Mouse (Mus musculus): ENCODE measurements at regions not wholly inside any gene's neighbourhood (a gene's known extent, or its start where the extent isn't known, plus 50 kb on each side); places are given as distances from the start of the nearest gene placed in this dataset.

DNA sequence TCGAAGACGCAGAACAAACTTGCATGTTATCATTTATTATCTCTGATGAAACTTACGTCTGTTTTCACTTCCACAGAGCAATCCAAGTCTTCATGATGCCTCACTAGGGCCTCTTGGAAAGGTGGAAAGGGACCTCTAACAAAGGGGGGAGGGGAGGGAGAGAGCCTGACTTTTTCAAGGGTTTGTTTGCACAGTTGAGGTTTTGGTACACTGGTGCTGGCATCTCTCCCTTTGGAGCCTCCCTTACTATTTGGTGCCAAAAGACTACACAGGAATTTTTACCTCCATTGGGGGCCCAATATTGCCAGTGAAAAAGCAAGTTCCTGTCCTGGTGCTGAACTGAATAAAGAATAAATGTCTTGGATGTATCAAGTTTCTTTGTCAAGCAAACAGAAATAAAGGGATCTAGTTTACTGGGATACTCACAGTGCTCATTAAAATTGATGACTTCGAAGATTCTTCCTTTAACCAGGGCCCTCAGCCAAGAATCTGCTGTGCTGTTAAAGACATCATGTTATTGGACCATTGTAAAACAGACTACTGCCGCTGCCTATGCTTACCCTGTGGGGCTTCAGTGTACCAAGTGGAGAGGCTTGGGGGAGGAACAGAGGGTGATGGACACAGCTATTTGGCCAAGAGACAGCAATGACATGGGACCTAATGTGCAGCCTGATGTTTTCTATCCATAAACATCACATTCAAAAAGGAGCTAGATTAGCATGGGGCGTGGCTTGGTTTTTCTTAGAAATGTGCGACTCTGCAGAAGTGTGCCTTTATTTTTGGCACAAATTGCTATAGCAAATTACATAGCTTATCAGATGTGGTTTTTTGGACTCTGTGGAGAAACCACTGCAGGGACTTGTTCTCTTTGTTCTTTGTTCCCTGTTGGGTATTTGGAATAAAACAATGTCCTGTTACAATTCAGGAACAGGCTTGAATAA lies 160.3 kb upstream of the Cited2 start:
- Histone ChIP-seq H3K9me3 (replicated peaks; ENCODE audit: control insufficient read depth, low read length) (no peaks in the 10 kb centered on the region), H3K27ac (ENCODE audit: low read length) (no peak overlapping the region; the same call in none of the 2 replicates), H3K4me3 (replicated peaks; ENCODE audit: low read length) (no peak overlapping the region), H3K4me2 (ENCODE audit: low read depth, low read length) (no peak overlapping the region), H3K9ac (ENCODE audit: low read length) (no peak overlapping the region), H3K36me3 (ENCODE audit: control insufficient read depth, insufficient read depth, low read length) (no peaks in the 10 kb centered on the region), H3K4me1 (ENCODE audit: control insufficient read depth, insufficient read depth, low read length) (peaks cover 21% of the 10 kb centered on the region; the same call in 1 of the 2 replicates), H3K27me3 (ENCODE audit: control insufficient read depth, insufficient read depth, low read length) (no peaks in the 10 kb centered on the region)
- WGBS: 43% methylated on average over 7 of the region's 7 CpGs
- ATAC-seq (ENCODE audit: insufficient read depth, low FRiP score): peak; percentile 49

DNA sequence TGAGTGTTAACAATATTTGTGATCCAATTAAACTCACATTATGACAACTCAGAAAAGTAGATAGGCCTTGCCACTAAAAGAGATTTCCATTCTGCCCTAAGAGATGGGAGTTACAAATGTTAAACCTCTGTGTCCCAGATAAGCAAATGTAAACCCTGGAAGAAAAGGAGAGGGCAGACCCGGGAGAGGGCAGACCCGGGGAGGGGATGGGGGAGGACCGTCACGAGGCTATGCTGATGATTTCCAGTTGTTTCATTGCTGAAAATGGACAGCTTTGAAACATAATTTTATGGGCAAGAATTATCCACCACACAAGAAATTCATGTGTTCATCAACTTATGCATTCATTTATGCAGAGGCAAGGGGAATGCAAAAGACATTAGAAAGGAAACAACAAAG lies 159.7 kb upstream of the Cited2 start:
- H3K27ac ChIP-seq (ENCODE audit: low read length): no peak overlapping the region
- H3K36me3 ChIP-seq (ENCODE audit: control insufficient read depth, insufficient read depth, low read length): no peaks in the 10 kb centered on the region
- no peak for ATAC-seq (ENCODE audit: insufficient read depth, low FRiP score)
- no peaks in the 10 kb centered on the region for H3K27me3 ChIP-seq (ENCODE audit: control insufficient read depth, insufficient read depth, low read length)
- no peak overlapping the region for H3K9ac ChIP-seq (ENCODE audit: low read length)
- 25% methylated on average over 4 of the region's 4 CpGs for whole genome bisulfite sequencing
- peaks cover 21% of the 10 kb centered on the region; the same call in 1 of the 2 replicates for H3K4me1 ChIP-seq (ENCODE audit: control insufficient read depth, insufficient read depth, low read length)
- no peak overlapping the region for H3K4me2 ChIP-seq (ENCODE audit: low read depth, low read length)
- no peak overlapping the region for H3K4me3 ChIP-seq (replicated peaks; ENCODE audit: low read length)
- H3K9me3 ChIP-seq (replicated peaks; ENCODE audit: control insufficient read depth, low read length): no peaks in the 10 kb centered on the region

- whole genome bisulfite sequencing: 71% methylated on average over 6 of the region's 6 CpGs
- Histone ChIP-seq H3K4me2 (ENCODE audit: low read depth, low read length) (no peak overlapping the region), H3K27ac (ENCODE audit: low read length) (no peak overlapping the region), H3K27me3 (ENCODE audit: control insufficient read depth, insufficient read depth, low read length) (no peaks in the 10 kb centered on the region), H3K4me1 (ENCODE audit: control insufficient read depth, insufficient read depth, low read length) (peaks cover 21% of the 10 kb centered on the region; the same call in 1 of the 2 replicates), H3K4me3 (replicated peaks; ENCODE audit: low read length) (no peak overlapping the region), H3K9me3 (replicated peaks; ENCODE audit: control insufficient read depth, low read length) (no peaks in the 10 kb centered on the region), H3K36me3 (ENCODE audit: control insufficient read depth, insufficient read depth, low read length) (no peaks in the 10 kb centered on the region), H3K9ac (ENCODE audit: low read length) (no peak overlapping the region)
- ATAC-seq (ENCODE audit: insufficient read depth, low FRiP score): no peak
Observed at GRCm38 (mm10) chr10:17564895-17565620, 158.0 kb upstream of the Cited2 start.

GRCm38 (mm10) chr10:17566975-17567374 lies 156.0 kb upstream of the Cited2 start:
- ATAC-seq (ENCODE audit: insufficient read depth, low FRiP score): no peak
- H3K4me2 ChIP-seq (ENCODE audit: low read depth, low read length): no peak overlapping the region
- no peak overlapping the region for H3K9ac ChIP-seq (ENCODE audit: low read length)
- no peaks in the 10 kb centered on the region for H3K27me3 ChIP-seq (ENCODE audit: control insufficient read depth, insufficient read depth, low read length)
- H3K4me3 ChIP-seq (replicated peaks; ENCODE audit: low read length): no peak overlapping the region
- H3K27ac ChIP-seq (ENCODE audit: low read length): no peak overlapping the region
- 83% methylated on average over 5 of the region's 5 CpGs for WGBS
- no peaks in the 10 kb centered on the region for H3K9me3 ChIP-seq (replicated peaks; ENCODE audit: control insufficient read depth, low read length)
- H3K4me1 ChIP-seq (ENCODE audit: control insufficient read depth, insufficient read depth, low read length): peaks cover 10% of the 10 kb centered on the region; the same call in 1 of the 2 replicates
- no peaks in the 10 kb centered on the region for H3K36me3 ChIP-seq (ENCODE audit: control insufficient read depth, insufficient read depth, low read length)

DNA sequence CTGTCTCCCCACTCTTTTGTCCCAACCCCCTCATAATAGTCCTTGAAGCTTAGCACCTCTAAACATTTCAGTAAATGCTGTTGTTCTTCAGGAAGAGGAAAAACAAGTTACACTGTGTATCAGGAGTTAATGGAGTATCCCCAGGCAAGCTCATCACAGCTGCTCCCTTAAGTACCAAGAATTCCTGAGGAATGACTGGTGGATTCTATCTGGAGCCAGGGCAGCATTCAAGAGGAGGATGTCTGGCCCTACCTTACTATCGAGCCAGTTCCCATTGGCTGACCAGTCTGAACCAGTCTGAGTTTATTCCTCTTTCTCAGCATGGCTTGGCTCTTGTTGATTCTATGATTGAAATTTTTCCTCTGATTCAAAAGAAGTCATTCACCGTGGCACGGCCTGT lies 155.4 kb upstream of the Cited2 start:
- H3K27me3 ChIP-seq (ENCODE audit: control insufficient read depth, insufficient read depth, low read length): no peaks in the 10 kb centered on the region
- no peak overlapping the region for H3K27ac ChIP-seq (ENCODE audit: low read length)
- 83% methylated on average over 3 of the region's 3 CpGs for WGBS
- no peaks in the 10 kb centered on the region for H3K9me3 ChIP-seq (replicated peaks; ENCODE audit: control insufficient read depth, low read length)
- H3K4me1 ChIP-seq (ENCODE audit: control insufficient read depth, insufficient read depth, low read length): peaks cover 4% of the 10 kb centered on the region; the same call in 1 of the 2 replicates
- no peak overlapping the region for H3K9ac ChIP-seq (ENCODE audit: low read length)
- no peak overlapping the region for H3K4me3 ChIP-seq (replicated peaks; ENCODE audit: low read length)
- no peaks in the 10 kb centered on the region for H3K36me3 ChIP-seq (ENCODE audit: control insufficient read depth, insufficient read depth, low read length)
- no peak for ATAC-seq (ENCODE audit: insufficient read depth, low FRiP score)
- H3K4me2 ChIP-seq (ENCODE audit: low read depth, low read length): no peak overlapping the region

- no peaks in the 10 kb centered on the region for H3K27me3 ChIP-seq (ENCODE audit: control insufficient read depth, insufficient read depth, low read length)
- H3K36me3 ChIP-seq (ENCODE audit: control insufficient read depth, insufficient read depth, low read length): no peaks in the 10 kb centered on the region
- H3K9me3 ChIP-seq (replicated peaks; ENCODE audit: control insufficient read depth, low read length): no peaks in the 10 kb centered on the region
- no peak overlapping the region for H3K4me3 ChIP-seq (replicated peaks; ENCODE audit: low read length)
- no peak overlapping the region for H3K9ac ChIP-seq (ENCODE audit: low read length)
- H3K27ac ChIP-seq (ENCODE audit: low read length): peak overlapping the region; percentile 75
- H3K4me1 ChIP-seq (ENCODE audit: control insufficient read depth, insufficient read depth, low read length): no peaks in the 10 kb centered on the region
- WGBS: 58% methylated on average over 6 of the region's 6 CpGs
- H3K4me2 ChIP-seq (ENCODE audit: low read depth, low read length): no peak overlapping the region
- peak; percentile 88 for ATAC-seq (ENCODE audit: insufficient read depth, low FRiP score)
Observed at GRCm38 (mm10) chr10:17569577-17570113, 153.4 kb upstream of the Cited2 start.

DNA sequence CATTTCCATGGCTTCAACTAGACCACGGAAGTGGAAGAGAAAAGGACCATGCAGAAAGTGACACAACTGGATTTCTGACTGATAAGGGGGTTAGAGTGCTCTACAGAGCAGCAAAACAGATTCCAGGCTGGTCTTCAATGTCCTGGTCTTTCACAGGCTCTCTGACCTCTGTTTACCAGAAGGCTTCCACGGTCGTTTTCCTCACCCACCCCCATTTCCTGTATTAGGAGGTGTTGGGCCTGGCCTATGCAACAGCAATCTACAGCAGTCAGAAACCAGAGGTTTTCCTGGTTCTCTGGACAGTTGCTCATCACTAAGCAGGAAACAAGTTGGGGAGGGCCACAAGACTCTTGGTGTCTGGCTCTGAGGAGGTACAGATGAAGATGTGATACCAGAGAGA lies 148.1 kb upstream of the Cited2 start:
- no peaks in the 10 kb centered on the region for H3K36me3 ChIP-seq (ENCODE audit: control insufficient read depth, insufficient read depth, low read length)
- H3K4me1 ChIP-seq (ENCODE audit: control insufficient read depth, insufficient read depth, low read length): peaks cover 11% of the 10 kb centered on the region; the same call in 1 of the 2 replicates
- no peaks in the 10 kb centered on the region for H3K9me3 ChIP-seq (replicated peaks; ENCODE audit: control insufficient read depth, low read length)
- H3K27ac ChIP-seq (ENCODE audit: low read length): peak overlapping the region; percentile 90
- no peak for ATAC-seq (ENCODE audit: insufficient read depth, low FRiP score)
- H3K9ac ChIP-seq (ENCODE audit: low read length): no peak overlapping the region
- no peak overlapping the region for H3K4me3 ChIP-seq (replicated peaks; ENCODE audit: low read length)
- H3K27me3 ChIP-seq (ENCODE audit: control insufficient read depth, insufficient read depth, low read length): no peaks in the 10 kb centered on the region
- 25% methylated on average over 3 of the region's 3 CpGs for WGBS
- no peak overlapping the region for H3K4me2 ChIP-seq (ENCODE audit: low read depth, low read length)

GRCm38 (mm10) chr10:17575448-17576332 lies 147.3 kb upstream of the Cited2 start:
- no peak overlapping the region; the same call in 1 of the 2 replicates for H3K4me2 ChIP-seq (ENCODE audit: low read depth, low read length)
- H3K27ac ChIP-seq (ENCODE audit: low read length): peak overlapping the region; percentile 90
- WGBS: 53% methylated on average over 10 of the region's 10 CpGs
- H3K4me1 ChIP-seq (ENCODE audit: control insufficient read depth, insufficient read depth, low read length): peaks cover 11% of the 10 kb centered on the region; the same call in 1 of the 2 replicates
- no peak overlapping the region for H3K4me3 ChIP-seq (replicated peaks; ENCODE audit: low read length)
- peak; percentile 90 for ATAC-seq (ENCODE audit: insufficient read depth, low FRiP score)
- H3K36me3 ChIP-seq (ENCODE audit: control insufficient read depth, insufficient read depth, low read length): no peaks in the 10 kb centered on the region
- no peak overlapping the region for H3K9ac ChIP-seq (ENCODE audit: low read length)
- H3K27me3 ChIP-seq (ENCODE audit: control insufficient read depth, insufficient read depth, low read length): no peaks in the 10 kb centered on the region
- no peaks in the 10 kb centered on the region for H3K9me3 ChIP-seq (replicated peaks; ENCODE audit: control insufficient read depth, low read length)

All from stomach, embryonic 16.5 days (tissue).